Mouse (Mus musculus) C2C12 (cell line): Measurements from ENCODE around the gene Etnppl. TPM values are rescaled to one million over a fixed set of nuclear protein-coding genes. Genes with fewer than 3 reads are reported as not detected.

Source experiments
- H3K27me3 ChIP-seq: one replicate; pipeline ENCODE4 v1.6.1; 2011; ENCODE audit not compliant: control insufficient read depth, insufficient read depth, insufficient read length
- H3K36me3 ChIP-seq: one replicate; pipeline ENCODE4 v1.6.1; 2011; ENCODE audit not compliant: control insufficient read depth, insufficient read depth
- H3K4me3 ChIP-seq: one replicate; pipeline ENCODE4 v1.5.1; 2011; ENCODE audit warnings: mild to moderate bottlenecking, control low read depth; ENCODE audit not compliant: poor library complexity, insufficient read depth, severe bottlenecking
- H3K79me2 ChIP-seq: one replicate; pipeline ENCODE4 v1.6.1; 2011; ENCODE audit not compliant: control insufficient read depth, insufficient read depth
- H3K79me3 ChIP-seq: one replicate; pipeline ENCODE4 v1.6.1; 2011; ENCODE audit warnings: low read depth, control low read depth
- H3ac ChIP-seq: one replicate; pipeline ENCODE3; 2011; ENCODE audit warnings: low read depth; ENCODE audit not compliant: control insufficient read depth, insufficient read length
- CEBPB ChIP-seq: IDR thresholded peaks from one replicate; pipeline ENCODE4 v1.6.1; 2011; ENCODE audit warnings: low read depth, mild to moderate bottlenecking, control low read depth, moderate library complexity
- CTCF ChIP-seq: IDR thresholded peaks from one replicate; pipeline ENCODE4 v1.5.1; 2011; ENCODE audit not compliant: control insufficient read depth, insufficient read depth, insufficient read length
- FOSL1 ChIP-seq: IDR thresholded peaks from one replicate; pipeline ENCODE4 v1.8.0; 2011; ENCODE audit warnings: mild to moderate bottlenecking, low read length; ENCODE audit not compliant: poor library complexity, insufficient read depth, severe bottlenecking
- MAX ChIP-seq: IDR thresholded peaks from one replicate; pipeline ENCODE4 v1.6.1; 2011; ENCODE audit warnings: mild to moderate bottlenecking, control low read depth
- MYOD1 ChIP-seq: IDR thresholded peaks from one replicate; pipeline ENCODE4 v1.6.1; 2011; ENCODE audit warnings: low read depth; ENCODE audit not compliant: control insufficient read depth, insufficient read length
- MYOG ChIP-seq: IDR thresholded peaks from one replicate; pipeline ENCODE4 v1.6.1; 2011; ENCODE audit not compliant: control insufficient read depth, insufficient read length; ENCODE audit errors: extremely low read depth
- USF1 ChIP-seq: IDR thresholded peaks from one replicate; pipeline ENCODE4 v1.6.1; 2011; ENCODE audit warnings: low read depth, mild to moderate bottlenecking, control low read depth, moderate library complexity
- polyA plus RNA-seq: library from polyadenylated mRNA; unstranded; fragments of >200 nt; fragmentation: generic; extraction: Trizol; gene quantifications from one replicate; pipeline ENCODE4 v1.2.1, GENCODE M21; 2012; ENCODE audit warnings: missing spikeins

Gene Etnppl
- polyA plus RNA-seq, 1 experiment = 0.01 TPM

DNA sequence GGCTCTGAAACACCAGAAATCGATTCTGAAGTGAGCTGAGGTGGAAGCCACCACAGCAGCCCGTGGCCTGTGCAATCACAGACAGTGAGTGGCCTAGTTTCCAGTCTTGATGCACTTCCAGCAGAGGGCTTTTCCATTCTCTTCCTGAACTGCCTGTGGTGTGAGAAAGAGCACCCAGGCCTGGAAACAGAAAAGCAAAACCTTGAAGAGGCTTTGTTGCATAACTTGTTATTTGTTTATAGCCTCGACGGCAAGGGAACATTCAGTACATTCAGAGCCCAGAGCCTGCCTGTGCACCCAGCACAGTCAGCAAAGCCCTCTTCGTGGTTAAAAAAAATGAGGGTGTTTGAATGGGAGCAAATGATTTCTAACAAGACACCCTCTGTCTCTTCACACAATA, 16.6 kb downstream of the Etnppl start:
- Histone ChIP-seq H3K4me3 (no peak overlapping the region), H3K27me3 (no peaks in the 10 kb centered on the region), H3K79me3 (no peaks in the 10 kb centered on the region), H3K36me3 (no peaks in the 10 kb centered on the region), H3K79me2 (no peaks in the 10 kb centered on the region), H3ac (no peak overlapping the region)
- TF ChIP-seq MYOG (no peak), CEBPB (no peak), MYOD1 (no peak), MAX (no peak), FOSL1 (no peak), USF1 (no peak), CTCF (no peak)

DNA sequence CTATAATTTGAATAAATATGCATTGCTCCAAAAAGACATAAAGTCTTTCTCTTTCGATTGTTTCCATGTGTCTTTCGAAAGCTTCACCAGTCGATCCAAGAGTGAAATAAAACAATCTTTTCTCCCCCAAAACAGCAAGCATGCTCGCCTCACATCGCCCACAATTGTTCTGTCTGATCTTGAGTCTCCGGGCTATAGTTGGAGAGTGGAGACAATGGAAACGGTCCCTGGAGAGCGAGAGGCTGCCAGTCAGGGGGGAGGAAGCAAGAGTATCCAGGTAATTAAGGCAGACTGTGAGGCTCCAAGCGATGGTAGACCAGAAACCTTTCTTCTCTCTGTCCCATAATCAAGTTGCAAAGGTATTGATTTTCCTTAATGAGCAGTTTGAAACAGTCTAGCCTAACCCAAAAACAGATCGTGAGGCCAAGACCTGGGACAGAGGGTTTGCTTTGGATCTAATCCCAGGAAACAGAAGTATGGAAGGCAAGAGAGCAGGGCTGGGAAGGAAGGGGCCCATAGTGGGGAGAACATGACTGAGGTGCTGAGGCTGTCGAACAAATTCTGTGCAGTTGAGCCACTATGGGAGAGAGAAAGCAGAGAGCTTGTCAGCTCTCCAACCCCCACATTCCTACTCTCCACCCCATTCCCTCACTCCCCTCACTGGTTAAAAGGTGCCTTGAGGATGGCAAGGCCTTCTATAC, 29.0 kb downstream of the Etnppl start:
- H3K79me2 ChIP-seq = no peaks in the 10 kb centered on the region
- H3K27me3 ChIP-seq = no peaks in the 10 kb centered on the region
- no peak overlapping the region for H3ac ChIP-seq
- H3K79me3 ChIP-seq = no peaks in the 10 kb centered on the region
- no peak overlapping the region for H3K4me3 ChIP-seq
- TF ChIP-seq CTCF = no peak
- no peak for TF ChIP-seq MYOG
- no peak for TF ChIP-seq USF1
- TF ChIP-seq FOSL1 = no peak
- H3K36me3 ChIP-seq = no peaks in the 10 kb centered on the region

DNA sequence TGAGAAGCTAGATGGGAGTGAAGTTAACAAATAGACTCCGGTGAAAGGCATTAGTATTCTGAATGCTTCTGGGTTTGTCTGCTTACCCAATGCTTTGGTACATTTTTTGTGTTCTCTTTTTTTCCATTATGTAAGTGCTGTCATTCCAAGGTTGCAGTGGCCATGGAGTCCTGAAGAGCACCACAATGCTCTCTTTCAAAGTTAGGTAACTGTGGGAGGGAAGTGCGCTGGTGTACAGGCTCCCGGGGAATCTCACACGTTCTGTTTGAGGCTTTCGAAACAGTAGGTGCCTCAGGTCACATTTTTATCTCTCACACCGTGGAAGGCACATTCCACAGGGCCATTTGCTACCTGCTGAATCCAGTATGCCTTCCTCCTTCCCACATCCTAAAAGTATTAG, 32.3 kb downstream of the Etnppl start:
- H3K27me3 ChIP-seq = no peaks in the 10 kb centered on the region
- TF ChIP-seq MYOG (no peak), CTCF (no peak), MYOD1 (no peak), FOSL1 (no peak), MAX (no peak), USF1 (no peak), CEBPB (no peak)

DNA sequence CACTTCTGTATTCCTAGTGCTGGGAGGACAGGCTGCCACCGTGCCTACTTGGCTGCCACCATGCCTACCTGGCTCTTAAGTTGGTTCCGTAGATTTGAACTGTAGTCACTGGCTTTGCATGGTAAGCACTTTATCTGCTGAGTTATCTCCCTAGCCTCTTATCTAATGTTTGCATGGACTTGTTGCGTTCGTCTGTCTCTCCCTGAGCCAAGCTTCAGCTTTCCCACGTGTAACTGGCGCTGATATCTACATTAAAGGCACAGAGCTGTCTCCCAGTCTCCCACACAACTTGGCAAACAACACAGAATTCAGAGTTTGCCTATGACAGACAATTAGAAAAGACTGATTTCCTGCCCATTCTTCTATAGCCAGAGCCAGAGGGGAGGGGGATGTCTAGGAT, 43.4 kb downstream of the Etnppl start:
- TF ChIP-seq MYOD1 (no peak), CEBPB (no peak), MYOG (no peak), CTCF (no peak), FOSL1 (no peak), USF1 (no peak), MAX (no peak)
- no peaks in the 10 kb centered on the region for H3K36me3 ChIP-seq
- H3K79me2 ChIP-seq = no peaks in the 10 kb centered on the region
- H3K27me3 ChIP-seq = peaks cover 6% of the 10 kb centered on the region
- H3ac ChIP-seq = no peak overlapping the region
- no peak overlapping the region for H3K4me3 ChIP-seq
- H3K79me3 ChIP-seq = no peaks in the 10 kb centered on the region

More for the DNA sequence above, 32.3 kb downstream of the Etnppl start:
- Histone ChIP-seq H3ac (no peak overlapping the region), H3K79me3 (no peaks in the 10 kb centered on the region), H3K36me3 (no peaks in the 10 kb centered on the region), H3K79me2 (no peaks in the 10 kb centered on the region), H3K4me3 (no peak overlapping the region)

DNA sequence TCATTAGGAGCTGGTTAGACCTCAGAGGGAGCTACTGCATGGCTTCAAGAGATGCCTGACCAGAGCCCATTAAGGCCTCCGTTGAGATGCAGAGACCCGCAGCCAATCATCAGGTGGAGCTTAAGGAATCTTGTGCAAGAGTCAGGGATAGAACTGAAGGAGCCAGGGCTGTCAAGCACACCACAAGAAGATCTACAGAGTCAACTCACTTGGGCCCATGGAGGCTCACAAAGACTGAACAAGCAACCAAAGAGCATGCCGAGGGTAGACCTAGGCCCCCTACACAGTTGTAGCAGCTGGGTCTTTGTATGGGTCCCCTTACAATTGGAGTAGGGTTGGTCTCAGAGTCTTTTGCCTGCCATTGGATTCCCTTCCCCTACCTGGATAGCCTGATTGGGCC, 45.2 kb downstream of the Etnppl start:
- Histone ChIP-seq H3K27me3 (peaks cover 6% of the 10 kb centered on the region), H3K79me2 (no peaks in the 10 kb centered on the region), H3K36me3 (no peaks in the 10 kb centered on the region), H3ac (no peak overlapping the region), H3K4me3 (no peak overlapping the region), H3K79me3 (no peaks in the 10 kb centered on the region)
- TF ChIP-seq USF1 (no peak), MYOG (no peak), MYOD1 (no peak), CTCF (no peak), CEBPB (no peak), FOSL1 (no peak)
